Comparison of ENCODE assay signal across 7 mouse cellular contexts in the genomic region with DNA sequence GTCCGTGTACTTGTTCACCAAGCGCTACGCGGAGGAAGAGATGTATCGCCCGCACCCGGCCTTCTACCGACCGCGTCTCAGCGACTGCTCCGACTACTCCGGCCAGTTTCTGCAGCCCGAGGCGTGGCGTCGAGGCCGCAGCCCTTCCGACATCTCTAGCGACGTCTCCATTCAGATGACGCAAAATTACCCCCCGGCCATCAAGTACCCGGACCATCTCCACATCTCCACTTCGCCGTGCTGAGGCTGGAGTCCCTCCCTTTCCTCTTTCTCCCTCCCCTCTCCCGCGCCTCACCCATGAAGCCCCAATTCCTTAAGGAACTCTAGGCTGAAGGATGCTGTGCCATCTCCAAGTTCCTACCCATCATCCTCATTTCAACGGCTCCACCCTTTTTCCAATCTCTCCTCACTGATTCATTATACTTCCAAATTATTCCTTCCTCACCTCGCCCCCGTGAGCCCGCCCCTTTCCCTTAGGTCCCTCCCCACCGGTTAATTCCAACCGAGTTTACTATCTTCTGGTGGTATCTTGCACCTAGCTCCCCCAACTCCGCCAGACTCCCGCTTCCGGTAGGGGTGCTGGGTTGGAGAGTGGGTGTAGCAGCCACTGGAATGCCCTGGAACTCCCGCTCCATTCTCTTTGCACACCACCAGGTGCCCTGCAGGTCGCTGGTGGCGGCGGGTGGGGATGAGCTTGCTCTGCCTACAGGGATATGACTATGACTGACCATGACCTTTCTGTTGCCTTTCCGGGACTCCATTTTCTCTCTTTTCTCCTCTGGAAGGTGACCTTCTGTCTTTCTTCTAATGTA. TPM values are rescaled to one million over a fixed set of nuclear protein-coding genes. Genes with fewer than 3 reads are reported as not detected.
DNase-seq lines count a peak whose midpoint lies in the region; ATAC-seq lines count a peak whose summit lies in the region.

No protein-coding gene starts in this region.

- peaks cover 6% of the 10 kb centered on the region; the same call in 1 of the 2 replicates for H3K27me3 ChIP-seq in hindbrain, embryonic 11.5 days (ENCODE audit: control insufficient read depth, insufficient read depth, low read length)
- no peaks in the 10 kb centered on the region; the same call in 1 of the 2 replicates for H3K27me3 ChIP-seq in hindbrain, embryonic 14.5 days (ENCODE audit: control insufficient read depth, insufficient read depth, low read length)
- peaks cover 9% of the 10 kb centered on the region; the same call in 1 of the 2 replicates for H3K27me3 ChIP-seq in embryonic facial prominence, embryonic 15.5 days

- H3K4me1 ChIP-seq in hindbrain, embryonic 11.5 days (replicated peaks; ENCODE audit: control insufficient read depth, insufficient read depth, low read length) = 0 out of 2 replicates have a peak, but pooled peaks cover 4% of the 10 kb centered on the region
- no peaks in the 10 kb centered on the region for H3K4me1 ChIP-seq in hindbrain, embryonic 14.5 days (replicated peaks; ENCODE audit: control insufficient read depth, insufficient read depth, low read length)
- peaks cover 7% of the 10 kb centered on the region for H3K4me1 ChIP-seq in embryonic facial prominence, embryonic 15.5 days

- no peaks in the 10 kb centered on the region for H3K36me3 ChIP-seq in hindbrain, embryonic 11.5 days (ENCODE audit: control insufficient read depth, insufficient read depth, low read length)
- peaks cover 25% of the 10 kb centered on the region for H3K36me3 ChIP-seq in hindbrain, embryonic 14.5 days (replicated peaks; ENCODE audit: control insufficient read depth, insufficient read depth)
- 0 out of 2 replicates have a peak, but pooled peaks cover 6% of the 10 kb centered on the region for H3K36me3 ChIP-seq in embryonic facial prominence, embryonic 15.5 days

- no peak overlapping the region for H3K4me2 ChIP-seq in hindbrain, embryonic 11.5 days (replicated peaks; ENCODE audit: low read depth, low read length)
- H3K4me2 ChIP-seq in hindbrain, embryonic 14.5 days (replicated peaks) = no peak overlapping the region
- peak overlapping the region; percentile 38 for H3K4me2 ChIP-seq in embryonic facial prominence, embryonic 15.5 days (replicated peaks)

- ATAC-seq in hindbrain, embryonic 11.5 days (ENCODE audit: low FRiP score) = peak; percentile 45; the same call in 1 of the 2 replicates
- no peak for ATAC-seq in hindbrain, embryonic 14.5 days (ENCODE audit: low FRiP score)
- ATAC-seq in embryonic facial prominence, embryonic 15.5 days (ENCODE audit: insufficient number of reproducible peaks, low FRiP score, low TSS enrichment, low read depth) = no peak
- ATAC-seq in megakaryocyte progenitor cell, adult 5-6 weeks (replicated peaks; ENCODE audit: poor library complexity) = peak; percentile 27

- WGBS in hindbrain, embryonic 11.5 days = 16% methylated on average over 42 of the region's 42 CpGs
- 20% methylated on average over 42 of the region's 42 CpGs for WGBS in hindbrain, embryonic 14.5 days
- WGBS in embryonic facial prominence, embryonic 15.5 days = 21% methylated on average over 42 of the region's 42 CpGs

- no peak overlapping the region for H3K9ac ChIP-seq in hindbrain, embryonic 11.5 days (ENCODE audit: low read depth, low read length)
- no peak overlapping the region for H3K9ac ChIP-seq in hindbrain, embryonic 14.5 days
- H3K9ac ChIP-seq in embryonic facial prominence, embryonic 15.5 days = no peak overlapping the region

- peak; percentile 25 for DNase-seq in hindbrain, embryonic 11.5 days (ENCODE audit: low spot score)
- DNase-seq in hindbrain, embryonic 14.5 days (ENCODE audit: low spot score) = no peak
- peak; percentile 96 for DNase-seq in R1 (ENCODE audit: low read depth, low spot score)
- no peak for DNase-seq in frontal cortex, postnatal 36 days (ENCODE audit: low spot score in 2 of 2)
- no peak for DNase-seq in gastrocnemius, postnatal 25 days

- no peak overlapping the region for H3K27ac ChIP-seq in hindbrain, embryonic 11.5 days (ENCODE audit: low read depth, low read length)
- H3K27ac ChIP-seq in hindbrain, embryonic 14.5 days = no peak overlapping the region
- H3K27ac ChIP-seq in embryonic facial prominence, embryonic 15.5 days (replicated peaks) = no peak overlapping the region

- no peak overlapping the region for H3K4me3 ChIP-seq in hindbrain, embryonic 11.5 days (ENCODE audit: low read depth, low read length)
- H3K4me3 ChIP-seq in hindbrain, embryonic 14.5 days (replicated peaks; ENCODE audit: low read length) = no peak overlapping the region
- peak overlapping the region; percentile 18; the same call in 1 of the 2 replicates for H3K4me3 ChIP-seq in embryonic facial prominence, embryonic 15.5 days (replicated peaks)

- no peaks in the 10 kb centered on the region for H3K9me3 ChIP-seq in hindbrain, embryonic 11.5 days (ENCODE audit: control insufficient read depth, low read length)
- no peaks in the 10 kb centered on the region for H3K9me3 ChIP-seq in hindbrain, embryonic 14.5 days (ENCODE audit: control insufficient read depth, low read length)
- no peaks in the 10 kb centered on the region for H3K9me3 ChIP-seq in embryonic facial prominence, embryonic 15.5 days (replicated peaks)

RNA-seq across cellular contexts. Expression of a gene that starts 23.6 kb away (rescaled TPM):
- polyA plus RNA-seq in hindbrain, embryonic 11.5 days (2014; fragmentation: Nextera tagmentation; extraction: Ambion mirVana) = 5.1 and 7.0 TPM in 2 replicates
- 9.6 and 11.5 TPM in 2 replicates for polyA plus RNA-seq in hindbrain, embryonic 14.5 days (2014; fragmentation: Nextera tagmentation; extraction: Ambion mirVana)
- 2.2 and 3.0 TPM in 2 replicates for polyA plus RNA-seq in embryonic facial prominence, embryonic 15.5 days (2015; fragmentation: Nextera tagmentation; extraction: Ambion mirVana)
- not detected in 2 replicates for total RNA-seq in megakaryocyte progenitor cell, adult 5-6 weeks (2015)
- not detected in 2 replicates for total RNA-seq in megakaryocyte progenitor cell, adult 5-6 weeks (2017)
- total RNA-seq in gastrocnemius, postnatal 25 days (2021) = not detected

RNA-seq across cellular contexts. Expression of a gene that starts 34.2 kb away (rescaled TPM):
- 3.9 and 4.6 TPM in 2 replicates for polyA plus RNA-seq in hindbrain, embryonic 11.5 days (2014; fragmentation: Nextera tagmentation; extraction: Ambion mirVana)
- polyA plus RNA-seq in hindbrain, embryonic 14.5 days (2014; fragmentation: Nextera tagmentation; extraction: Ambion mirVana) = 3.4 and 4.2 TPM in 2 replicates
- polyA plus RNA-seq in embryonic facial prominence, embryonic 15.5 days (2015; fragmentation: Nextera tagmentation; extraction: Ambion mirVana) = 2.0 and 3.1 TPM in 2 replicates
- total RNA-seq in megakaryocyte progenitor cell, adult 5-6 weeks (2015) = not detected in 2 replicates
- total RNA-seq in megakaryocyte progenitor cell, adult 5-6 weeks (2017) = not detected in 2 replicates
- total RNA-seq in gastrocnemius, postnatal 25 days (2021) = 1 to 10 TPM; 6.7 to 7.7 TPM

RNA-seq across cellular contexts. Expression of a gene that starts 57.1 kb away (rescaled TPM):
- polyA plus RNA-seq in hindbrain, embryonic 11.5 days (2014; fragmentation: Nextera tagmentation; extraction: Ambion mirVana) = 0.08 and 0.45 TPM in 2 replicates
- polyA plus RNA-seq in hindbrain, embryonic 14.5 days (2014; fragmentation: Nextera tagmentation; extraction: Ambion mirVana) = not detected in 2 replicates
- 5.1 and 7.3 TPM in 2 replicates for polyA plus RNA-seq in embryonic facial prominence, embryonic 15.5 days (2015; fragmentation: Nextera tagmentation; extraction: Ambion mirVana)
- not detected in 2 replicates for total RNA-seq in megakaryocyte progenitor cell, adult 5-6 weeks (2015)
- total RNA-seq in megakaryocyte progenitor cell, adult 5-6 weeks (2017) = not detected in 2 replicates
- total RNA-seq in gastrocnemius, postnatal 25 days (2021) = 100 to 1,000 TPM in 1 of 2 experiments, 10 to 100 TPM in 1; 99.3 to 101 TPM

Comparison
In these comparisons a context has a peak if more than half of its experiments do, and no peak if none do; other contexts are left out.
1. ATAC-seq: peak in hindbrain, embryonic 11.5 days (single experiment) and megakaryocyte progenitor cell, adult 5-6 weeks (single experiment); none in hindbrain, embryonic 14.5 days (single experiment) and embryonic facial prominence, embryonic 15.5 days (single experiment).
2. DNase-seq: peak in hindbrain, embryonic 11.5 days (single experiment) and R1 (single experiment); none in hindbrain, embryonic 14.5 days (single experiment), frontal cortex, postnatal 36 days (0 of 2) and gastrocnemius, postnatal 25 days (single experiment).